Mouse (Mus musculus): Measurements from ENCODE around the gene Wfikkn2. TPM values are rescaled to one million over a fixed set of nuclear protein-coding genes. Genes with fewer than 3 reads are reported as not detected.
A peak's percentile ranks its signal among the peaks of the same experiment; 100 is the strongest.

Wfikkn2 gene
- polyA plus RNA-seq, 1 experiment from 2014 or later, result 1.8 TPM

DNA sequence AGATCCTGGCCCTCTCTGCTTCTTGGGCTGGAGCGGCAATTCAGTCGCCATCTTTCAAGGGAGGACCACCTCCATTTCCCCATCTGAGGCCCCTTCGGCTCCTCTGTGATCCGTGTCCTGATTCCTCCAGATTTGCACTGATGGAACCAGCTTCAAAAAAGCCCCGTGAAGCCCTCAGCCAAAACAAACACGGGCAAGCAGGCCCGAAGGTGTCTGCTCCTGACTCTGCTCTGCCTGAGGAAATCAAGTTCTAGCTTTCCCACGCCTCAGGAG lies 920 bp upstream of the Wfikkn2 start:
- DNase-seq (ENCODE audit: low spot score, missing footprints) (peak; percentile 89), ATAC-seq (ENCODE audit: low FRiP score) (no peak)
- no peak overlapping the region for H3K4me2 ChIP-seq
- no peak overlapping the region for H3K27ac ChIP-seq (ENCODE audit: low read depth, low read length)
- H3K9me3 ChIP-seq (ENCODE audit: control insufficient read depth, low read length), result no peaks in the 10 kb centered on the region
- WGBS, result 71% methylated on average over 8 of the region's 8 CpGs
- no peak overlapping the region for H3K9ac ChIP-seq (ENCODE audit: low read length)
- no peaks in the 10 kb centered on the region for H3K36me3 ChIP-seq (ENCODE audit: control insufficient read depth, insufficient read depth, low read length)
- H3K27me3 ChIP-seq (ENCODE audit: control insufficient read depth, insufficient read depth, low read length), result no peaks in the 10 kb centered on the region; the same call in 1 of the 2 replicates
- H3K4me1 ChIP-seq (ENCODE audit: control insufficient read depth, insufficient read depth, low read length), result peaks cover 13% of the 10 kb centered on the region
- H3K4me3 ChIP-seq (ENCODE audit: low read depth, low read length), result no peak overlapping the region

GRCm38 (mm10) chr11:94244385-94244784 lies 1.4 kb downstream of the Wfikkn2 start:
- WGBS, result 63% methylated on average over 9 of the region's 9 CpGs
- Histone ChIP-seq H3K27me3 (ENCODE audit: control insufficient read depth, insufficient read depth, low read length) (no peaks in the 10 kb centered on the region; the same call in 1 of the 2 replicates), H3K4me1 (ENCODE audit: control insufficient read depth, insufficient read depth, low read length) (peaks cover 20% of the 10 kb centered on the region)

DNA sequence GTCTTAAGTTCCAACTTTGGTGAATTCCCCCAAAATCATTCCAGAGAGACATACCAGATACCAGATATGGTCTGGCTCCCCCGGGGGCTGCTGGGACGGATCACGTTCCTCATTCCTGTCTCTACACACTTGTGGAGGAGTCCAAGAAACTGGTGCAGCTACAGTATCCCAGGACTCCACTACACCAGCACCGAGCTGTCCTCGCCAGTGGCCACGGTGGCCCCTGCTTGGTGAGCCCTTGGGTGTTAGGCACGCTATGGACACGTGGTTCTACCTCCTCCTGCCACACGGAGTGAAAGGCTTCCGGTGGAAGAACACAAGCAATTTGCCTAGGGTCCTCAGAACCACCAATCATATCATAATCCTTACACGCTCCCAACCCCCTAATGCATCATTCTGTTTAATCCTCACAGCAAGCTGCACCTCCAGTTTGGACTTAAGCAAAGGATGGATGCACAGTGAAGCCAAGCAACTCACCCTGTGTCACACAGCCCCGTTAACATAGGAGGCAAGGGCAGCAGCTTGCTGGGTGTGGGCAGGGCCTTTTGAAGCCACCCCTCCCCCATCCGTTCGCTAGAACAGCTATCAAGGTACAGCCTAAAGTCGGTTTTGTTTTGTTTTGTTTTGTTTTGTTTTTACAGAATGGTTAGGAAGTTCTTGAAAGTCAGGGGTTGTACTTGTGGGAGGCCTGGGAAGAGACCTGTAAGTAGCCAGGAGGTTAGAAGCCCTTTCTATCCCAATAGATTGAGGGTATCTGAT lies 2.2 kb downstream of the Wfikkn2 start:
- H3K4me2 ChIP-seq, result peak overlapping the region; percentile 46
- DNase-seq (ENCODE audit: low spot score, missing footprints) (peak; percentile 87), ATAC-seq (ENCODE audit: low FRiP score) (no peak)
- 35% methylated on average over 15 of the region's 15 CpGs for WGBS
- no peaks in the 10 kb centered on the region; the same call in 1 of the 2 replicates for H3K27me3 ChIP-seq (ENCODE audit: control insufficient read depth, insufficient read depth, low read length)
- peaks cover 20% of the 10 kb centered on the region for H3K4me1 ChIP-seq (ENCODE audit: control insufficient read depth, insufficient read depth, low read length)
- no peaks in the 10 kb centered on the region for H3K9me3 ChIP-seq (ENCODE audit: control insufficient read depth, low read length)
- no peak overlapping the region for H3K9ac ChIP-seq (ENCODE audit: low read length)
- H3K36me3 ChIP-seq (ENCODE audit: control insufficient read depth, insufficient read depth, low read length), result no peaks in the 10 kb centered on the region
- H3K27ac ChIP-seq (ENCODE audit: low read depth, low read length), result no peak overlapping the region
- no peak overlapping the region; the same call in 1 of the 2 replicates for H3K4me3 ChIP-seq (ENCODE audit: low read depth, low read length)

More at GRCm38 (mm10) chr11:94244385-94244784, 1.4 kb downstream of the Wfikkn2 start:
- ATAC-seq (ENCODE audit: low FRiP score) (no peak), DNase-seq (ENCODE audit: low spot score, missing footprints) (no peak)
- Histone ChIP-seq H3K27ac (ENCODE audit: low read depth, low read length) (no peak overlapping the region), H3K9ac (ENCODE audit: low read length) (no peak overlapping the region), H3K4me3 (ENCODE audit: low read depth, low read length) (no peak overlapping the region), H3K36me3 (ENCODE audit: control insufficient read depth, insufficient read depth, low read length) (no peaks in the 10 kb centered on the region), H3K9me3 (ENCODE audit: control insufficient read depth, low read length) (no peaks in the 10 kb centered on the region), H3K4me2 (no peak overlapping the region)

GRCm38 (mm10) chr11:94242760-94243421 lies 2.9 kb downstream of the Wfikkn2 start:
- peaks cover 20% of the 10 kb centered on the region for H3K4me1 ChIP-seq (ENCODE audit: control insufficient read depth, insufficient read depth, low read length)
- ATAC-seq (ENCODE audit: low FRiP score), result peak; percentile 20
- H3K27me3 ChIP-seq (ENCODE audit: control insufficient read depth, insufficient read depth, low read length), result no peaks in the 10 kb centered on the region; the same call in 1 of the 2 replicates
- H3K9me3 ChIP-seq (ENCODE audit: control insufficient read depth, low read length), result no peaks in the 10 kb centered on the region
- no peaks in the 10 kb centered on the region for H3K36me3 ChIP-seq (ENCODE audit: control insufficient read depth, insufficient read depth, low read length)
- H3K27ac ChIP-seq (ENCODE audit: low read depth, low read length), result no peak overlapping the region
- peak overlapping the region; percentile 45 for H3K9ac ChIP-seq (ENCODE audit: low read length)
- DNase-seq (ENCODE audit: low spot score, missing footprints), result peak; percentile 92
- H3K4me3 ChIP-seq (ENCODE audit: low read depth, low read length), result peak overlapping the region; percentile 9; the same call in 1 of the 2 replicates
- WGBS, result 4% methylated on average over 29 of the region's 29 CpGs
- peak overlapping the region; percentile 46 for H3K4me2 ChIP-seq

DNA sequence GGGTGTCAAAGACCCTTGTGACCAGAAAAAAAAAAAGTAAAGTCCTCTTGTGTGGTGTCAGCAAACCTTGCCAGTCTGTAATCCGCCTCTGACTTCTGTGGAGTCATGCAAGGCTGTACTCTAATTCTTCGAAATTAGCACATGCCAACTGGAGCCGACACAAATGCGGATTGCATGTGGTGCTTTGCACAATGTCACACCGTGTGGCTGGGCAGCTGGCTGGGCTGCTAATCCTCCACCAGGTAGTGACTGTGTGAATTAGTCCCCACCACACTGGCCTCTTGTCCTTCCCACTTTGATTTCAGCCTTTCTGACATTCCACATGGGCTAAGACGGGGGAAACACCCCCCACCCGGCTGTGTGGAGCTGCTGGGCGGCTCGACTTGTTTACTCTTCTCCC lies 6.1 kb downstream of the Wfikkn2 start:
- ATAC-seq (ENCODE audit: low FRiP score) (no peak), DNase-seq (ENCODE audit: low spot score, missing footprints) (no peak)
- Histone ChIP-seq H3K4me3 (ENCODE audit: low read depth, low read length) (no peak overlapping the region), H3K36me3 (ENCODE audit: control insufficient read depth, insufficient read depth, low read length) (no peaks in the 10 kb centered on the region), H3K9ac (ENCODE audit: low read length) (no peak overlapping the region), H3K27me3 (ENCODE audit: control insufficient read depth, insufficient read depth, low read length) (no peaks in the 10 kb centered on the region; the same call in 1 of the 2 replicates), H3K4me2 (no peak overlapping the region), H3K9me3 (ENCODE audit: control insufficient read depth, low read length) (no peaks in the 10 kb centered on the region), H3K4me1 (ENCODE audit: control insufficient read depth, insufficient read depth, low read length) (peaks cover 20% of the 10 kb centered on the region), H3K27ac (ENCODE audit: low read depth, low read length) (no peak overlapping the region)
- 30% methylated on average over 9 of the region's 9 CpGs for WGBS

DNA sequence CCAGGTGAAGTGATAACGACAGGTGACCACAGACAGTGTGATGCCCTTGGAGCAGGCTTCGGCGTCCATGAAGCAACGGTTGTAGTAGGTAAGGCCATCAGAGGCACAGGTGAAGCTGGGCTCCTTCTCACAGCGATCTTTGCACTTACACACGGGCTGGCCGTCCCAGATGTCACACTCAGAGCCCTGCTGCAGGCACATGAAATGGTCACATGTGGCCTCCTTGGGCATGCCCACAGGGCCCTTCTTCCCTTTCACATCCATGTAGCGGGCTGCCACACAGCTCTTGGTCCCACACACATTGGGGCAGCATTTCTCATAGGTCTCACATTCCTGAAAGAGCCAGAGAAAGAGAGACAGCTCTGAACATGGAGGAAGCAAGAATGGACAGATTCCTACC lies 7.0 kb downstream of the Wfikkn2 start:
- Histone ChIP-seq H3K4me3 (ENCODE audit: low read depth, low read length) (no peak overlapping the region), H3K27me3 (ENCODE audit: control insufficient read depth, insufficient read depth, low read length) (no peaks in the 10 kb centered on the region; the same call in 1 of the 2 replicates), H3K9me3 (ENCODE audit: control insufficient read depth, low read length) (no peaks in the 10 kb centered on the region), H3K4me2 (no peak overlapping the region), H3K9ac (ENCODE audit: low read length) (no peak overlapping the region), H3K4me1 (ENCODE audit: control insufficient read depth, insufficient read depth, low read length) (peaks cover 20% of the 10 kb centered on the region), H3K27ac (ENCODE audit: low read depth, low read length) (no peak overlapping the region), H3K36me3 (ENCODE audit: control insufficient read depth, insufficient read depth, low read length) (no peaks in the 10 kb centered on the region)
- 89% methylated on average over 8 of the region's 8 CpGs for WGBS
- no peak for DNase-seq (ENCODE audit: low spot score, missing footprints)
- ATAC-seq (ENCODE audit: low FRiP score), result no peak

- no peaks in the 10 kb centered on the region for H3K36me3 ChIP-seq (ENCODE audit: control insufficient read depth, insufficient read depth, low read length)
- H3K4me1 ChIP-seq (ENCODE audit: control insufficient read depth, insufficient read depth, low read length), result peaks cover 11% of the 10 kb centered on the region; the same call in 1 of the 2 replicates
- H3K9me3 ChIP-seq (ENCODE audit: control insufficient read depth, low read length), result no peaks in the 10 kb centered on the region
- no peak overlapping the region for H3K4me3 ChIP-seq (ENCODE audit: low read depth, low read length)
- peak; percentile 97 for DNase-seq (ENCODE audit: low spot score, missing footprints)
- H3K4me2 ChIP-seq, result no peak overlapping the region
- peak overlapping the region; percentile 17; the same call in 1 of the 2 replicates for H3K9ac ChIP-seq (ENCODE audit: low read length)
- H3K27ac ChIP-seq (ENCODE audit: low read depth, low read length), result no peak overlapping the region
- WGBS, result 21% methylated on average over 3 of the region's 3 CpGs
- H3K27me3 ChIP-seq (ENCODE audit: control insufficient read depth, insufficient read depth, low read length), result no peaks in the 10 kb centered on the region
- peak; percentile 88 for ATAC-seq (ENCODE audit: low FRiP score)
These were observed 9.7 kb downstream of the Wfikkn2 start for GRCm38 (mm10) chr11:94236074-94236473.

GRCm38 (mm10) chr11:94234857-94235256 lies 10.9 kb downstream of the Wfikkn2 start:
- H3K4me3 ChIP-seq (ENCODE audit: low read depth, low read length), result no peak overlapping the region
- peaks cover 8% of the 10 kb centered on the region; the same call in 1 of the 2 replicates for H3K4me1 ChIP-seq (ENCODE audit: control insufficient read depth, insufficient read depth, low read length)
- no peaks in the 10 kb centered on the region for H3K27me3 ChIP-seq (ENCODE audit: control insufficient read depth, insufficient read depth, low read length)
- no peak overlapping the region for H3K9ac ChIP-seq (ENCODE audit: low read length)
- whole genome bisulfite sequencing, result 89% methylated on average over 8 of the region's 8 CpGs
- H3K27ac ChIP-seq (ENCODE audit: low read depth, low read length), result no peak overlapping the region
- H3K4me2 ChIP-seq, result no peak overlapping the region
- H3K36me3 ChIP-seq (ENCODE audit: control insufficient read depth, insufficient read depth, low read length), result no peaks in the 10 kb centered on the region
- no peaks in the 10 kb centered on the region for H3K9me3 ChIP-seq (ENCODE audit: control insufficient read depth, low read length)
- no peak for DNase-seq (ENCODE audit: low spot score, missing footprints)
- no peak for ATAC-seq (ENCODE audit: low FRiP score)

DNA sequence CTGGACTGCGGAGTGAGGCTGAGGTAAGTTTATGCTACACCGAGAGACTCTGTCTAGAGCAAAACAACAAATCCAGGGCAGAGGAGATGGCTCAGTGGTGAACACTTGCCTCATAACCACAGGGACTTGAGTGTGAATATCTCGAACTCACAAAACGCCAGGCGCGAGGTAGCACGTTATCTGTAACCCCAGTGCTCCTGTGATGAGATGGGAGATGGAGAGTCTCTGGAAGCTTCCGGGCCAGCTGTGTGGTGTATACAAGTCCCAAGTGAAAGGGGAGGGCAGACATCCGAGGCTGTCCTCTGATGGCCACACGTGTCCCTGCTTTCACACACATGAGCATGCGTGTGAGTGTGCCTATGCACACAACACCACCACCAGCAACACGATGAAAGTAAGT lies 11.4 kb downstream of the Wfikkn2 start:
- no peak overlapping the region for H3K4me2 ChIP-seq
- no peak overlapping the region for H3K9ac ChIP-seq (ENCODE audit: low read length)
- ATAC-seq (ENCODE audit: low FRiP score), result no peak
- H3K4me3 ChIP-seq (ENCODE audit: low read depth, low read length), result no peak overlapping the region
- no peak overlapping the region for H3K27ac ChIP-seq (ENCODE audit: low read depth, low read length)
- WGBS, result 91% methylated on average over 12 of the region's 12 CpGs
- DNase-seq (ENCODE audit: low spot score, missing footprints), result no peak
- H3K36me3 ChIP-seq (ENCODE audit: control insufficient read depth, insufficient read depth, low read length), result no peaks in the 10 kb centered on the region
- H3K4me1 ChIP-seq (ENCODE audit: control insufficient read depth, insufficient read depth, low read length), result peaks cover 5% of the 10 kb centered on the region; the same call in 1 of the 2 replicates
- no peaks in the 10 kb centered on the region for H3K27me3 ChIP-seq (ENCODE audit: control insufficient read depth, insufficient read depth, low read length)
- no peaks in the 10 kb centered on the region for H3K9me3 ChIP-seq (ENCODE audit: control insufficient read depth, low read length)

Data from midbrain, embryonic 11.5 days (tissue).